Mouse (Mus musculus): ENCODE measurements around the gene Megf11.

Megf11 gene

DNA sequence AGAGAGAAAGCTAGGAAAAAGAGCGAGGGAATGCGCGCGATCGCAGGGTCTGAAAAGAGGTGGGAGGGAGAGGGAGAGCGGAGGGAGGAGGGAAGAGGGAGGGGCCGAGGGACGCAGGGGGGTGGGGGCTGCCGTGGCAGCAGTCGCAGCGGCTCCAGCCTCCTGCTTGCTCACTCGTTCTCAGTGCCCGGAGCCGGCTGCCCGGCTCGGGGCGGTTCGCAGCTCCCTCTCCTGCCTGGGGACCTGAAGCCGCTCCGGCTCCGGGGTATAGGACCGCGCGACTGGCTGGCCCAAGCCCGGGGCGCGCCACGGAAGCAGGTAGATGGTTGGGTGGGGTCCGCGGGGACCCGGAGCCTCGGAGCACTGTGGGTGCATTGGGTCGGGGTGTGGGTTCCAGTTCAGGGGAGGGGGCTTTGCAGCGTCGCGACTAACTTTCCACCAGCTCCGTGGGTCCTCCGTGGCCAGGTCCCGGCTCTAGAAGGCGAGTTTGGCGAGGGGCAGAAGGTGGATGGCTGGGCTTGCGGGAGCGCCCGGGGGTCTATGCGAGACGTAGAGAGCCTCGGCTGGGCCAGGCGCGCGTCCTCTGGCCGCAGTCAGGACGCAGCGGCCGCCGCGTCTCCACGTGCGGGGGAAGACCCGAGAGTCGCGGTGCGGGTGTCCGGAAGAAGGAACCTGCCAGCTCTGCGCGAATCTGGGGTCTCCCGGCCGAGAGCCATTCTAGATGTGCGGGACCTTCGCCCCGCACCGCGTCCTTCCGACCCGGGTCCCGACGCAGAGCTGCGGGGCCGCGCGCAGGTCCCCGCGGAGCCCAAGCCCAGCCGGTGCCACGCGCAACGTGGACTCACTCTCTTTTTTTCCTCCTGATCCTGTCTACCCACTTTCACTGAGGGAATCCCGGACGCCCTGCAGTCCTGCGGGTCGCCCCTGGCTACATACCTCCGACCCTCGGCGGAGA, at the start of gene Megf11:
Gene Megf11, plus strand, starts transcription at position 116 of the 955 bp plus-strand sequence.
- no peak for DNase-seq (ENCODE audit: low spot score in 2 of 2)

GRCm38 (mm10) chr9:64335825-64336224, 49.6 kb upstream of the Megf11 start:
- DNase-seq (ENCODE audit: low spot score in 2 of 2): no peak

DNA sequence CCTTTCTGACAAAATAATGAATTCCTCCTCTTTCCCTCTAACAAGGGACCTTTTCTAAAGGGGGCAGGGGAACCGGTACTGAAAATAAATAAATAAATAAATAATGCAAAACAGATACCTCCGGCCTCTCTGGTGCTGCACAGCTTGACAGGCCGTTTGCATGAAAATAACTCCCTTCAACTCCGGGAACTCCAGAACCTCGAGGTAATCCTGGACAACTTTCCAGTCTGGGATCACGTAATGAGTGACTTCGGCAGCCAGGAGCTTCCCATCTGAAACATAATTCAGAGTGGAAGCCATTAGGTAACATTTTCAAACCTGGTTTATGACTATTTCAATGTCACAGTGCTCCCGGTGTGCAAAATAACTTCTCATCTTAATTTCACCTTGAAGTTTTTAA, 46.1 kb upstream of the Megf11 start:
- DNase-seq (ENCODE audit: low spot score in 2 of 2): no peak

- DNase-seq (ENCODE audit: low spot score in 2 of 2): peak; percentile 64 to 68
Measured at GRCm38 (mm10) chr9:64340351-64341253, 44.8 kb upstream of the Megf11 start.

DNA sequence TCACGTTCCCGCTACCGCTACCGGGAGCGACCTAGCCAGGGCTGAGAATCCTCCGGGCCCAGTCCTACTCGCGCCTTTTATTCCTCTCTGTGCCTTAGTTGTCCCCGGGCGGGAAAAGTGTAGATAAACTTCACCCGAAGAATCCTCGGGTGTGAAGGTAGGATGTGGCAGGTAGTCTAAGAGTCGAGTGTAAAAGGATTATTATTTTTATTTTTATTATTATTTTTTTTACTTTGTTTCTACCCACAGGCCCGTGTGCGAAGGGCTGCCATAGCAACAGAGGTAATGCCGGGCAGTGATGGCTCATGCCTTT, 44.2 kb upstream of the Megf11 start, which contains the start of gene Dis3l:
Gene Dis3l, minus strand, starts transcription at position 35 of the 313 bp plus-strand sequence.
- no peak for DNase-seq (ENCODE audit: low spot score in 2 of 2)

GRCm38 (mm10) chr9:64341671-64342070, 43.8 kb upstream of the Megf11 start:
- DNase-seq (ENCODE audit: low spot score in 2 of 2): no peak

- DNase-seq (ENCODE audit: low spot score in 2 of 2): no peak
Measured at GRCm38 (mm10) chr9:64343656-64344055, 41.8 kb upstream of the Megf11 start.

- no peak for DNase-seq (ENCODE audit: low spot score in 2 of 2)
Measured at GRCm38 (mm10) chr9:64345931-64346330, 39.5 kb upstream of the Megf11 start.

GRCm38 (mm10) chr9:64347377-64347776, 38.0 kb upstream of the Megf11 start:
- no peak for DNase-seq (ENCODE audit: low spot score in 2 of 2)

GRCm38 (mm10) chr9:64349490-64349889, 35.9 kb upstream of the Megf11 start:
- no peak for DNase-seq (ENCODE audit: low spot score in 2 of 2)

DNA sequence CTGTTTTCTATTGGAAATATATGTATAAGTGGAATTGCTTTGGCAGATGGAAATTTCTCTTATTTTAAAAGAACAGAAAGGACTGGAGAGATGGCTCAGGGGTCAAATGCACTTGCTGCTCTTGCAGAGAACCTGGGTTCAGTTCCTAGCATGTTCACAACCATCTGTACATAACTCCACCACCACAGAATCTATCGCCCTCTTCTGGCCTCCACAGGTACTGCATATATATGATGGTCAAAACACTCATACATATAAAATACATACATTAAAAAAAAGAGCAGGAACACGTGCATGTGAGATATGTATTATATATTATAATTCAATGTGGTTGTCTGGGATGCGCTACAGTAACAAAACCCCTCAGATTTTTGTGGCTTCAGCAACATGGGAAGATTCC, 34.2 kb upstream of the Megf11 start:
- DNase-seq (ENCODE audit: low spot score in 2 of 2): no peak

DNA sequence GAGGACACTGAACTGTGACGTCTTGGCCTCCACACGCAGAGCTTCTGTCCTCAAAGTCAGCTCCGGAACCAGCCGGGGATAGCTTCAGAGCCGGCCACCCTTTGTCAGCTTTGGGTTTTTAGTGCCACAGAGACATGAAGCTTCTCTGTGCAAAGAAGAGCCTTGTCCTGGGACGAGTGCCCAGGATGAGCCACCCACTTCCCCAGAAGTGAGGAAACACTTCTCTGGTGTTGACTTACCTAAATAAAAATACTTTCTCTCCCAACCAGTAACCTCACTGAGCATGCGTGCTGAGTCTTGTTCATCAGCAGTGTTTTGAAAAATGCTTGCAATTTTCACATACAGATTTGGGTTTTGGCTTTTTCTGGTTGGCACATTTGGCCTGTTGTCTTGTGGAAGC, 29.8 kb upstream of the Megf11 start:
- no peak for DNase-seq (ENCODE audit: low spot score in 2 of 2)

DNA sequence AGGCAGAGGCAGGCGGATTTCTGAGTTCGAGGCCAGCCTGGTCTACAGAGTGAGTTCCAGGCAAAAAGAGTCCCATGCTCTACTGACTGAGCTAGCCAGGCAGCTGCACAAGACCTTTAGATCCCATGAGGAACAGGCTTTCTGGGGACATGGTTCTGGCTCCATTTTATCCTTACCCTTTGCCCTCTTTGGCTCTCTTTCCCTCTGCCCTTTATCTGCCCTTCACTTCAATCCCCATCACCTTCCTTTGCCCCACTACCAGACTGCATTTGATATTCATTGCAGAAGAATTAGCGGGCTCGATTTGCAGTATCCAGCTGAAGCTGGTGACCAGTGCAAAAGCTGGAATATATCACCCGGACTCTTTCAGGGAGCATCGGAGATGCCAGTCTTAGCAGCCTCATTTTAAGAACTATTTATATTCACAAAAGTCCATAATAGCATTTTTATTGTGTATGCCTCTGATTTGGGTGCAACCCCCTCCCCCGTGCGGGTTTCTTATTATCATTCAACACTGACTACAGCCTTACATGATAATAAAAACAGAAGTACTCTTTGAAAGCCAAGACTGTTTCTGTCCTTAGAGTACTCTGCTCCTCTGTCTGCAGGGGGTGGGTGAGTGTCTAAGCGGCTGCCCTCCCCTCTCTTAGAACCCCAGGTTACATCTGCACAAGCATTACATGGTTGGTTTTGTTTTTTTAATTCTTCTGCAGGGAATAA, 24.0 kb upstream of the Megf11 start:
- no peak for DNase-seq (ENCODE audit: low spot score in 2 of 2)

- DNase-seq (ENCODE audit: low spot score in 2 of 2): no peak
Measured at GRCm38 (mm10) chr9:64369871-64370270, 15.6 kb upstream of the Megf11 start.

DNA sequence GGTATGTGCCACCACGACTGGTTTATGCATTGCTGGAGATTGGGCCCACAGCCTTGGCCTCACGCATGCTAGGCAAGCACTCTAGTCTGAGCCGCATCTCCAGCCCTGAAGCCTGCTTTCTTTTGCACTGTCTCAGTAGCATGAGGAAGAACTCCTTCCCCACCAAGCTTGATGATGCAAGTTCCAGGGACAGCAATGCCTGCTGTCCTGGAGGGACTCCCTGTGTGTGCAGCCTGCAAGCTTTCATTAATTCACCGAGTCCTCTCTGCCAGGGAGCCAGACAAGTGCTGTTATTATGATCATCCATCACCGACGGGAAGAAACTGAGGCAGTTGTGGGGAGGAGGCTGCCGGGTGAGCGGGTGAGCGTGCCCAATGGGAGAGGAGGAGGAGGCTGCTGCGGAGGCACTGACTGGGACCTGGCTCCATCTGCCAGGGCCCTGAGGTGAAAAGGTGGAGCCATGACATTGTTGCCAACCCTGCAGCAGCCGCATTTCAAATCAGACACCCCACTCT, 14.1 kb upstream of the Megf11 start:
- no peak for DNase-seq (ENCODE audit: low spot score in 2 of 2)

DNA sequence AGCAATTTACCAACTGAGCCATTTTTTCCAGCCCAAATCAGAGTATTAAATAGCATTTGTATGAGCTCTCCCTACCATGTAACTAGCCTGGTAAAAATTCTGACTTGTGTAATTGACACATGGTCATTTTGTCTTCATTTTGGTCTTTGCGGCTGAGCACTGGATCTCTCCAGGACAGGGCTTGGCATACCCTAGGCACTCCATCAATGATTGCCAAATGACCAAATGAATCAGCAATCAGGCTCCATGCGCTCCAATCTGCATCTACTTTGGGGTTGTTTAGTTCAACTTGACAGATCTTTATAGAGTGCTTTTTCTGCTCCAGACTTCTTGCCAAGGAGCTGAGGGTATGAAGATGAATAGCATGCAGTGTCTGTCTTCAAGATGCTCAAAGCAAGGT, 9.0 kb upstream of the Megf11 start:
- no peak for DNase-seq (ENCODE audit: low spot score in 2 of 2)

- no peak for DNase-seq (ENCODE audit: low spot score in 2 of 2)
Measured at GRCm38 (mm10) chr9:64383021-64383788, 2.2 kb upstream of the Megf11 start.

DNA sequence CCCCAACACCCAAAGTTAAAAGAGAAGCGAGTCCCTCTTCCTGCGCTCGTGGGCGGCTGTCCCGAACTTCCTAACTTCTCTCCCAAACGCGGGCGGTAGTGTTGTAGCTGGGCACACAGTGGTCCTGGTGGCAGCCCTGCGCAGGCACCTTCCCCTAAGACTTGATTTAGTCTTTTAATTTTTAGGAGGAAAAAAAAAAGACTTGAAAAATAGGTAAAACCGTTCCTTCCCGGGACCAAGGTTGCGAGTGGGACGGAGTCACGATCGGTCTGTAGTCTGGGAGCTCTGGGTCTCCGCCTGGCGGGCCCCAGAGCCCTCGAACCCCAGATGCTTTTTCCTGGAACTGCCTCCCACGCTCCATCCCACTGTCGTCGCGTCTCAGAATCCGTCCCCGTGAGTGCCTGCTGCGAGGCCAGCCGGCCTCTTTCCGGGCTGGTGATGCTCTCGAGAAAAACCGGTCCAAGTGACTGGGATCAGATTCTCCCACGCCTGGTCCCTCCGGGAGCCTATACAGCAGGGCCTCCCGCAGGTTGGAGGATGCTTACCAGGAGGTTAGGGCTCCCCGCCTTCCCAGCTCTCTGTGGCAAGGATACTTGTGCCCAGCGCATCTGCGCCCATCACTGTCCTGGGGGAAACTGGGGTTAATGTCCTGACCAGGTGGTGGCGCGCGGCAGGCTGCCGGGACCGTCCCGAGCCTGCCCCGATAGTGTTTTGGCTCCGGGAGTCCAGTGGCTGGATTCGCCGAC, 1.2 kb downstream of the Megf11 start:
- DNase-seq (ENCODE audit: low spot score in 2 of 2): no peak

DNA sequence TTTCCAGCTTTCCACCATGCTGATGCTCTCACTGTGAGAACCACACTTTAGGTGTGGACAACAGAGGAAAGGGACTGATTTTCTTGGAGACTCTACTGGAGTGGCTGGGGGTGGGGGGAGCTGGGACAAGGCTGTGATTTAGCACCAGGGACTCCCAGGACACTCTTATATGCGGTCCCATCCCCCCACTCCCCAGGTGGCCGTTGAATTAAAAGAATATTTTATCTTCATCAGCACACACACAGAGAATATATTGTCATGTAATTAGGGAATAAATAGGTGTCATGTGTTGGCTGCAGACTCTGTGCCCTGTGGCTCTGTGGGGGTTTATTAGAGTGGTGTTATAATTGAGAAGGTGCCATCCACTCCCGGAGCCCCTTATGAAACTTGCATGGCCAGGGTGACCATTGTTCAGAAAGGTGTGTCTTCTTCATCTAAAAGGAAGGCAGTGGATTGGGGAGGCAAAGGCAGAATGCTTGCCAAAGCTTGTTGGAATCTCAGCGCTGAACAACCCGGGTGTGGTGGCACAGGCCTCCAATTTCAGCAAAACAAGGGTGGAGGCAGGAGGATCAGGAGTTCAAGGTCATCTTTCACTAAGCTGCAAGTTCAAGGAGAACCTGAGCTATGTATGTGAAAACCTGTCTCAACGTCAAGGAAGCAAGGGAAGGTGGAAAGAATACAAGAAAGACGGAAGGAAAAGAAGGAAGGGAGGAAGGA, 4.3 kb downstream of the Megf11 start:
- DNase-seq (ENCODE audit: low spot score in 2 of 2): no peak

Data from spleen, postnatal 36 days (tissue).